Mouse (Mus musculus) lung, adult 2 months (tissue): ENCODE measurements around the gene Urgcp.

Experiments used
- CTCF ChIP-seq: fragments of 200-500 bp; IDR thresholded peaks from 2 replicates; pipeline ENCODE4 v1.5.1; 2011; ENCODE audit warnings: mild to moderate bottlenecking, low read length, control low read depth; ENCODE audit not compliant: insufficient read depth
- POLR2A ChIP-seq: fragments of 200-500 bp; IDR thresholded peaks from 2 replicates; pipeline ENCODE4 v1.6.1; 2011; ENCODE audit warnings: low read depth, mild to moderate bottlenecking, control low read depth, low read length, borderline replicate concordance; ENCODE audit errors: extremely low read depth

- TF ChIP-seq CTCF (no peak), POLR2A (no peak)
Observed at GRCm38 (mm10) chr11:5718611-5719354, 43.4 kb downstream of the Urgcp start.
